In genomic region chr5:43588791-43589439, GRCm38 (mm10) we compare ENCODE assay signal across 14 mouse cellular contexts.
DNase-seq lines count a peak whose midpoint lies in the region; ATAC-seq and TF ChIP-seq lines count a peak whose summit lies in the region.
"Had no signal": no experiment of that assay in that cellular context is flagged by ENCODE, and none has a peak within 500 bp of the region (broad histone marks: within the 10 kb centered on the region; RNA-seq: fewer than 3 reads in every experiment).

No protein-coding gene starts in this region.

- no peaks in the 10 kb centered on the region for H3K4me1 ChIP-seq in forebrain, embryonic 14.5 days (ENCODE audit: control insufficient read depth, insufficient read depth, low read length)
- peaks cover 5% of the 10 kb centered on the region; the same call in 1 of the 2 replicates for H3K4me1 ChIP-seq in forebrain, embryonic 16.5 days (replicated peaks; ENCODE audit: control insufficient read depth, insufficient read depth, low read length)
- H3K4me1 ChIP-seq in kidney, adult 2 months (ENCODE audit: control insufficient read depth, insufficient read depth, low read length): no peaks in the 10 kb centered on the region
- peaks cover 20% of the 10 kb centered on the region for H3K4me1 ChIP-seq in lung, embryonic 16.5 days (replicated peaks; ENCODE audit: control insufficient read depth, insufficient read depth, low read length)
- H3K4me1 ChIP-seq in stomach, embryonic 16.5 days (ENCODE audit: control insufficient read depth, insufficient read depth, low read length): peaks cover 4% of the 10 kb centered on the region; the same call in 1 of the 2 replicates

- ATAC-seq in forebrain, embryonic 14.5 days: 0 out of 2 replicates have a peak, but pooled peaks have one; percentile 22
- no peak for ATAC-seq in forebrain, embryonic 16.5 days
- peak; percentile 16 for ATAC-seq in lung, embryonic 16.5 days (ENCODE audit: low read depth)
- ATAC-seq in stomach, embryonic 16.5 days (ENCODE audit: insufficient read depth, low FRiP score): no peak
- ATAC-seq in CD4-positive, CD25-positive, alpha-beta regulatory T cell, adult 4 months: no peak
- ATAC-seq: inflammation-experienced regulatory T-cells, adult 6 months had no signal

- no peak overlapping the region for H3K4me3 ChIP-seq in forebrain, embryonic 14.5 days (ENCODE audit: low read depth, low read length)
- H3K4me3 ChIP-seq in forebrain, embryonic 16.5 days (replicated peaks; ENCODE audit: low read length): no peak overlapping the region
- no peak overlapping the region for H3K4me3 ChIP-seq in kidney, adult 2 months (ENCODE audit: insufficient read depth, low read depth, low read length)
- H3K4me3 ChIP-seq in lung, embryonic 16.5 days (ENCODE audit: low read length): no peak overlapping the region
- no peak overlapping the region for H3K4me3 ChIP-seq in stomach, embryonic 16.5 days (replicated peaks; ENCODE audit: low read length)

- no peak for TF ChIP-seq CTCF in kidney, adult 2 months (conservative IDR thresholded peaks at IDR 0.05; ENCODE audit: insufficient read depth, insufficient read length, low read depth, low read length)

- H3K36me3 ChIP-seq in forebrain, embryonic 14.5 days (ENCODE audit: control insufficient read depth, insufficient read depth, low read length): no peaks in the 10 kb centered on the region
- no peaks in the 10 kb centered on the region for H3K36me3 ChIP-seq in forebrain, embryonic 16.5 days (ENCODE audit: control insufficient read depth, insufficient read depth)
- no peaks in the 10 kb centered on the region for H3K36me3 ChIP-seq in kidney, adult 2 months (ENCODE audit: control insufficient read depth, insufficient read depth, low read length)
- no peaks in the 10 kb centered on the region for H3K36me3 ChIP-seq in lung, embryonic 16.5 days (ENCODE audit: control insufficient read depth, insufficient read depth, low read length)
- H3K36me3 ChIP-seq in stomach, embryonic 16.5 days (ENCODE audit: control insufficient read depth, insufficient read depth, low read length): no peaks in the 10 kb centered on the region

- H3K27ac ChIP-seq in forebrain, embryonic 14.5 days (ENCODE audit: low read depth, low read length): no peak overlapping the region
- no peak overlapping the region for H3K27ac ChIP-seq in forebrain, embryonic 16.5 days (ENCODE audit: low read length)
- H3K27ac ChIP-seq in kidney, adult 2 months (ENCODE audit: insufficient read depth, low read depth, low read length): peak overlapping the region; percentile 28
- H3K27ac ChIP-seq in lung, embryonic 16.5 days (ENCODE audit: low read length): peak overlapping the region; percentile 79
- peak overlapping the region; percentile 74 for H3K27ac ChIP-seq in stomach, embryonic 16.5 days (ENCODE audit: low read length)

- no peaks in the 10 kb centered on the region for H3K27me3 ChIP-seq in forebrain, embryonic 14.5 days (replicated peaks; ENCODE audit: control insufficient read depth, insufficient read depth, low read length)
- H3K27me3 ChIP-seq in forebrain, embryonic 16.5 days (replicated peaks; ENCODE audit: control insufficient read depth, insufficient read depth, low read length): no peaks in the 10 kb centered on the region
- H3K27me3 ChIP-seq in kidney, adult 2 months (replicated peaks; ENCODE audit: control insufficient read depth, insufficient read depth, low read length): no peaks in the 10 kb centered on the region; the same call in 1 of the 2 replicates
- H3K27me3 ChIP-seq in lung, embryonic 16.5 days (ENCODE audit: control insufficient read depth, insufficient read depth, low read depth, low read length): no peaks in the 10 kb centered on the region
- no peaks in the 10 kb centered on the region for H3K27me3 ChIP-seq in stomach, embryonic 16.5 days (ENCODE audit: control insufficient read depth, insufficient read depth, low read length)

- WGBS in forebrain, embryonic 14.5 days: 77% methylated on average over 5 of the region's 5 CpGs
- WGBS in forebrain, embryonic 16.5 days: 67% methylated on average over 5 of the region's 5 CpGs
- 71% methylated on average over 5 of the region's 5 CpGs for WGBS in kidney, adult 2 months
- 66% methylated on average over 5 of the region's 5 CpGs for WGBS in lung, embryonic 16.5 days
- WGBS in stomach, embryonic 16.5 days: 66% methylated on average over 5 of the region's 5 CpGs

- no peak overlapping the region for H3K4me2 ChIP-seq in forebrain, embryonic 14.5 days (ENCODE audit: low read length)
- no peak overlapping the region for H3K4me2 ChIP-seq in forebrain, embryonic 16.5 days (ENCODE audit: low read length)
- H3K4me2 ChIP-seq in lung, embryonic 16.5 days (ENCODE audit: low read depth, low read length): no peak overlapping the region
- no peak overlapping the region for H3K4me2 ChIP-seq in stomach, embryonic 16.5 days (ENCODE audit: low read depth, low read length)

- DNase-seq in forebrain, embryonic 14.5 days (ENCODE audit: low spot score): no peak
- DNase-seq in kidney, adult 2 months: no peak
- DNase-seq in kidney, postnatal 36 days: no peak
- no peak for DNase-seq in lung, postnatal 10 days
- DNase-seq: adrenal gland, adult 8-10 months; cerebellum, adult 9-11 months; gastrocnemius, postnatal 25 days; heart, postnatal 14 days; thymus, postnatal 14 days had no signal

- TF ChIP-seq POLR2A in kidney, adult 2 months (IDR thresholded peaks at IDR 0.05; ENCODE audit: low read depth, low read length): no peak

- H3K9ac ChIP-seq in forebrain, embryonic 14.5 days (ENCODE audit: low read length): no peak overlapping the region
- H3K9ac ChIP-seq in forebrain, embryonic 16.5 days (replicated peaks; ENCODE audit: low read depth, low read length): no peak overlapping the region
- no peak overlapping the region for H3K9ac ChIP-seq in lung, embryonic 16.5 days (ENCODE audit: low read length)
- H3K9ac ChIP-seq in stomach, embryonic 16.5 days (ENCODE audit: low read length): no peak overlapping the region

- H3K9me3 ChIP-seq in forebrain, embryonic 14.5 days (replicated peaks; ENCODE audit: control insufficient read depth, low read length): no peaks in the 10 kb centered on the region
- H3K9me3 ChIP-seq in forebrain, embryonic 16.5 days (ENCODE audit: control insufficient read depth, low read length): no peaks in the 10 kb centered on the region
- H3K9me3 ChIP-seq in lung, embryonic 16.5 days (ENCODE audit: control insufficient read depth, low read length): no peaks in the 10 kb centered on the region
- H3K9me3 ChIP-seq in stomach, embryonic 16.5 days (replicated peaks; ENCODE audit: control insufficient read depth, low read length): no peaks in the 10 kb centered on the region

Comparison
In these comparisons a context has a peak if more than half of its experiments do, and no peak if none do; other contexts are left out.
1. ATAC-seq: peak in forebrain, embryonic 14.5 days (single experiment) and lung, embryonic 16.5 days (single experiment); none in forebrain, embryonic 16.5 days (single experiment), stomach, embryonic 16.5 days (single experiment) and CD4-positive, CD25-positive, alpha-beta regulatory T cell, adult 4 months (single experiment).
2. H3K27ac ChIP-seq: peak in kidney, adult 2 months (single experiment), lung, embryonic 16.5 days (single experiment) and stomach, embryonic 16.5 days (single experiment); none in forebrain, embryonic 14.5 days (single experiment) and forebrain, embryonic 16.5 days (single experiment).